Mouse (Mus musculus): ENCODE measurements at regions not wholly inside any gene's neighbourhood (a gene's known extent, or its start where the extent isn't known, plus 50 kb on each side); places are given as distances from the start of the nearest gene placed in this dataset.

- peak in 1 of 2 experiments; percentile 8 for DNase-seq (ENCODE audit: low spot score in 2 of 2)
These were observed 106.7 kb upstream of the Syndig1 start for GRCm38 (mm10) chr2:149722342-149722741.

GRCm38 (mm10) chr2:149724279-149724678, 104.7 kb upstream of the Syndig1 start:
- no peak for DNase-seq (ENCODE audit: low spot score in 2 of 2)

- no peak for DNase-seq (ENCODE audit: low spot score in 2 of 2)
These were observed 103.1 kb upstream of the Syndig1 start for GRCm38 (mm10) chr2:149725932-149726331.

GRCm38 (mm10) chr2:149737837-149738236, 91.2 kb upstream of the Syndig1 start:
- no peak for DNase-seq (ENCODE audit: low spot score in 2 of 2)

- peak in 1 of 2 experiments; percentile 5 for DNase-seq (ENCODE audit: low spot score in 2 of 2)
These were observed 89.1 kb upstream of the Syndig1 start for GRCm38 (mm10) chr2:149739886-149740285.

- DNase-seq (ENCODE audit: low spot score in 2 of 2) = no peak
These were observed 86.3 kb upstream of the Syndig1 start for GRCm38 (mm10) chr2:149742661-149743060.

- DNase-seq (ENCODE audit: low spot score in 2 of 2) = peak in 1 of 2 experiments; percentile 1
These were observed 80.7 kb upstream of the Syndig1 start for GRCm38 (mm10) chr2:149748240-149748822.

GRCm38 (mm10) chr2:149759151-149759550, 69.9 kb upstream of the Syndig1 start:
- DNase-seq (ENCODE audit: low spot score in 2 of 2) = no peak

GRCm38 (mm10) chr2:149763864-149764263, 65.1 kb upstream of the Syndig1 start:
- DNase-seq (ENCODE audit: low spot score in 2 of 2) = no peak

- DNase-seq (ENCODE audit: low spot score in 2 of 2) = no peak
These were observed 61.0 kb upstream of the Syndig1 start for GRCm38 (mm10) chr2:149768027-149768426.

GRCm38 (mm10) chr2:149768551-149768950, 60.5 kb upstream of the Syndig1 start:
- peak; percentile 60 to 82 for DNase-seq (ENCODE audit: low spot score in 2 of 2)

- no peak for DNase-seq (ENCODE audit: low spot score in 2 of 2)
These were observed 51.7 kb upstream of the Syndig1 start for GRCm38 (mm10) chr2:149777316-149777715.
